Mouse (Mus musculus) cerebellum, adult 2 months (tissue): ENCODE measurements around the gene Gm28051.

ENCODE experiments used
- CTCF ChIP-seq: fragments of 200-500 bp; IDR thresholded peaks from 2 replicates; pipeline ENCODE4 v1.5.1; 2011; ENCODE audit warnings: low read depth, mild to moderate bottlenecking, control low read depth, low read length, moderate library complexity, borderline replicate concordance; ENCODE audit not compliant: insufficient read depth
- POLR2A ChIP-seq: fragments of 200-500 bp; IDR thresholded peaks from 2 replicates; pipeline ENCODE4 v1.6.1; 2011; ENCODE audit warnings: low read length, control low read depth, borderline replicate concordance; ENCODE audit not compliant: insufficient read depth

DNA sequence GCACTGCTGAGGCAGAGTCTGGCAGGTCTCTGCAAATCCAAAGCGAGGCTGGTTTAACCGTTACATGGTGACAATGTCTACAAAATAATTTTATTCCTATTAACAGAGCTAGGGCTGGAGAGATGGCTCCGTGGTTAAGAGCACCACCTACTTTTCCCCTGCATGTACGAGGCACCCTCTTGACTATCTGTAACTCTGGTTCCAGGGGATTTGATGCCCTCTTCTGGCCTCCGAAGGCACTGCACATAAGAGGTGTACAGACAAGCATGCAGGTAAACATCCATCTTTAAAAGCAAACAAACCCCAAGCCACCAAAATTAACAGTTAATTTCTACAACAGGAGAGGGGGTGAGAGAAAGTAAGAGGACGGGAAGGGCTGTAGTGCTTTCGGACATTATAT is 1.3 kb downstream of the Gm28051 start:
- TF ChIP-seq CTCF (peak; percentile 28; the same call in 1 of the 2 replicates), POLR2A (no peak)
